Mouse (Mus musculus) thymus, adult 2 months (tissue): Measurements from ENCODE around the gene Ell. TPM values are rescaled to one million over a fixed set of nuclear protein-coding genes. Genes with fewer than 3 reads are reported as not detected.

Experiments
- DNase-seq: peaks from one replicate; pipeline ENCODE4 v3.0.0; 2021
- H3K27ac ChIP-seq: fragments of 200-500 bp; 2 replicates; pipeline ENCODE4 v1.5.1; 2012; ENCODE audit warnings: low read length, control low read depth; ENCODE audit not compliant: control insufficient read depth, insufficient read depth
- H3K27me3 ChIP-seq: fragments of 200-500 bp; 2 replicates; pipeline ENCODE4 v1.6.1; 2012; ENCODE audit warnings: mild to moderate bottlenecking, low read length, moderate library complexity, mixed read lengths; ENCODE audit not compliant: control insufficient read depth, insufficient read depth
- H3K36me3 ChIP-seq: fragments of 200-500 bp; 2 replicates; pipeline ENCODE4 v1.6.1; 2012; ENCODE audit warnings: mild to moderate bottlenecking, low read length, moderate library complexity; ENCODE audit not compliant: control insufficient read depth, insufficient read depth
- H3K4me1 ChIP-seq: fragments of 200-500 bp; replicated peaks from 2 replicates; pipeline ENCODE4 v1.6.1; 2012; ENCODE audit warnings: low read length; ENCODE audit not compliant: control insufficient read depth, insufficient read depth
- H3K4me3 ChIP-seq: fragments of 200-500 bp; 2 replicates; pipeline ENCODE4 v1.5.1; 2012; ENCODE audit warnings: mild to moderate bottlenecking, low read length, control low read depth, moderate library complexity; ENCODE audit not compliant: control insufficient read depth, insufficient read depth
- CTCF ChIP-seq: fragments of 200-500 bp; IDR thresholded peaks from 2 replicates; pipeline ENCODE4 v1.5.1; 2012; ENCODE audit warnings: mild to moderate bottlenecking, control low read depth, low read length, moderate library complexity, borderline replicate concordance; ENCODE audit not compliant: control insufficient read depth, poor library complexity, insufficient read depth; ENCODE audit errors: extremely low read depth
- POLR2A ChIP-seq: fragments of 200-500 bp; IDR thresholded peaks from 2 replicates; pipeline ENCODE4 v1.6.1; 2012; ENCODE audit warnings: mild to moderate bottlenecking, low read length, control low read depth, moderate library complexity; ENCODE audit not compliant: control insufficient read depth, poor library complexity, insufficient read depth; ENCODE audit errors: extremely low read depth
- WGBS: fragments of 180-500 bp; shearing (Covaris S2); methylation state at CpG from one replicate; pipeline ENCODE4 v1.1.7; 2018; 5-methylcytosine and 5-hydroxymethylcytosine counted together
- polyA plus RNA-seq: library from polyadenylated mRNA; depleted of rRNA; stranded (reverse); fragments of >200 nt; gene quantifications from 2 replicates; pipeline ENCODE4 v1.2.3, GENCODE M21; 2012; rRNA removed

Gene Ell
- polyA plus RNA-seq, 1 experiment: 40.2 TPM

- DNase-seq: no peak
- 33% methylated on average over 6 of the region's 6 CpGs for WGBS
- H3K4me1 ChIP-seq: peaks cover 12% of the 10 kb centered on the region
These were observed 96.3 kb downstream of the Ell start for GRCm38 (mm10) chr8:70635527-70635926.

GRCm38 (mm10) chr8:70636838-70637237, 97.6 kb downstream of the Ell start:
- Histone ChIP-seq H3K4me3 (no peak overlapping the region), H3K27ac (no peak overlapping the region), H3K4me1 (peaks cover 10% of the 10 kb centered on the region), H3K36me3 (no peaks in the 10 kb centered on the region), H3K27me3 (no peaks in the 10 kb centered on the region)
- WGBS: 87% methylated on average over 8 of the region's 8 CpGs
- no peak for TF ChIP-seq CTCF
- TF ChIP-seq POLR2A: no peak
- DNase-seq: no peak

More at GRCm38 (mm10) chr8:70635527-70635926, 96.3 kb downstream of the Ell start:
- no peak for TF ChIP-seq POLR2A
- TF ChIP-seq CTCF: no peak
- no peak overlapping the region for H3K27ac ChIP-seq
- no peaks in the 10 kb centered on the region for H3K27me3 ChIP-seq
- H3K36me3 ChIP-seq: no peaks in the 10 kb centered on the region
- no peak overlapping the region for H3K4me3 ChIP-seq

- Histone ChIP-seq H3K27ac (no peak overlapping the region), H3K27me3 (no peaks in the 10 kb centered on the region), H3K4me1 (peaks cover 10% of the 10 kb centered on the region), H3K36me3 (no peaks in the 10 kb centered on the region), H3K4me3 (no peak overlapping the region)
- DNase-seq: no peak
- 95% methylated on average over 9 of the region's 9 CpGs for WGBS
- TF ChIP-seq CTCF (no peak), POLR2A (no peak)
These were observed 99.5 kb downstream of the Ell start for GRCm38 (mm10) chr8:70638752-70639151.

Other genes with a start within 250 kb of the Ell start
- gene Ddx49, start 237.0 kb upstream of the Ell start, polyA plus RNA-seq: 72.1 and 75.4 TPM in 2 replicates
- 397 and 454 TPM in 2 replicates for gene Cope, start 236.9 kb upstream of the Ell start, polyA plus RNA-seq
- 0.13 and 0.61 TPM in 2 replicates for gene Cers1, start 223.7 kb upstream of the Ell start, polyA plus RNA-seq
- 0.13 and 0.23 TPM in 2 replicates for gene Gdf1, start 209.6 kb upstream of the Ell start, polyA plus RNA-seq
- gene Upf1, start 186.2 kb upstream of the Ell start, polyA plus RNA-seq: 76.0 and 104 TPM in 2 replicates
- 4.1 and 4.7 TPM in 2 replicates for gene Comp, start 165.9 kb upstream of the Ell start, polyA plus RNA-seq
- 43.9 and 49.0 TPM in 2 replicates for gene Crtc1, start 99.9 kb upstream of the Ell start, polyA plus RNA-seq
- gene Klhl26, start 62.5 kb upstream of the Ell start, polyA plus RNA-seq: 43.1 and 44.6 TPM in 2 replicates
- 0.39 and 0.73 TPM in 2 replicates for gene Tmem59l, start 52.1 kb upstream of the Ell start, polyA plus RNA-seq
- gene Crlf1, start 46.3 kb upstream of the Ell start, polyA plus RNA-seq: 0.59 and 0.70 TPM in 2 replicates
- 196 and 227 TPM in 2 replicates for gene Rex1bd, start 32.7 kb upstream of the Ell start, polyA plus RNA-seq
- gene Uba52, start 28.7 kb upstream of the Ell start, polyA plus RNA-seq: 731 and 765 TPM in 2 replicates
- 613 and 640 TPM in 2 replicates for gene Fkbp8, start 11.7 kb upstream of the Ell start, polyA plus RNA-seq
- gene Kxd1, start 11.5 kb upstream of the Ell start, polyA plus RNA-seq: 72.7 and 86.7 TPM in 2 replicates
- 185 and 201 TPM in 2 replicates for gene Isyna1, start 54.9 kb downstream of the Ell start, polyA plus RNA-seq
- gene Ssbp4, start 69.4 kb downstream of the Ell start, polyA plus RNA-seq: 392 and 506 TPM in 2 replicates
- 15.3 and 18.5 TPM in 2 replicates for gene Lrrc25, start 76.7 kb downstream of the Ell start, polyA plus RNA-seq
- 6.7 and 7.5 TPM in 2 replicates for gene Gdf15, start 93.0 kb downstream of the Ell start, polyA plus RNA-seq
- gene Pgpep1, start 120.9 kb downstream of the Ell start, polyA plus RNA-seq: 40.7 and 41.9 TPM in 2 replicates
- gene Lsm4, start 133.8 kb downstream of the Ell start, polyA plus RNA-seq: 192 and 199 TPM in 2 replicates
- 540 and 792 TPM in 2 replicates for gene Jund, start 159.5 kb downstream of the Ell start, polyA plus RNA-seq
- gene Iqcn, start 164.0 kb downstream of the Ell start, polyA plus RNA-seq: 0.19 and 0.28 TPM in 2 replicates
- 0.48 and 0.50 TPM in 2 replicates for gene Gm3336, start 179.1 kb downstream of the Ell start, polyA plus RNA-seq
- 4.9 and 6.2 TPM in 2 replicates for gene Pde4c, start 184.3 kb downstream of the Ell start, polyA plus RNA-seq
- gene Rab3a, start 215.2 kb downstream of the Ell start, polyA plus RNA-seq: 17.8 and 20.8 TPM in 2 replicates
- gene Mpv17l2, start 221.5 kb downstream of the Ell start, polyA plus RNA-seq: 72.9 and 103 TPM in 2 replicates
- gene Pik3r2, start 237.3 kb downstream of the Ell start, polyA plus RNA-seq: 124 and 136 TPM in 2 replicates